Mouse (Mus musculus) cortical plate, adult 2 months (tissue): ENCODE measurements at regions not wholly inside any gene's neighbourhood (a gene's known extent, or its start where the extent isn't known, plus 50 kb on each side); places are given as distances from the start of the nearest gene placed in this dataset.

ENCODE experiments used
- H3K27ac ChIP-seq: fragments of 200-500 bp; 2 replicates; pipeline ENCODE4 v1.5.1; 2012; ENCODE audit warnings: low read length, control low read depth, inconsistent platforms; ENCODE audit not compliant: insufficient read depth
- H3K4me1 ChIP-seq: fragments of 200-500 bp; 2 replicates; pipeline ENCODE4 v1.6.1; 2011; ENCODE audit warnings: low read length; ENCODE audit not compliant: control insufficient read depth, insufficient read depth
- H3K4me3 ChIP-seq: fragments of 200-500 bp; 2 replicates; pipeline ENCODE4 v1.5.1; 2011; ENCODE audit warnings: mild to moderate bottlenecking, low read length, control low read depth; ENCODE audit not compliant: insufficient read depth
- CTCF ChIP-seq: fragments of 200-500 bp; IDR thresholded peaks from 2 replicates; pipeline ENCODE4 v1.5.1; 2011; ENCODE audit warnings: mild to moderate bottlenecking, control low read depth, low read length; ENCODE audit not compliant: insufficient read depth; ENCODE audit errors: extremely low read depth
- POLR2A ChIP-seq: fragments of 200-500 bp; IDR thresholded peaks from 2 replicates; pipeline ENCODE4 v1.6.1; 2011; ENCODE audit warnings: mild to moderate bottlenecking, low read length, control low read depth; ENCODE audit not compliant: insufficient read depth; ENCODE audit errors: extremely low read depth

GRCm38 (mm10) chr9:120690961-120691941 lies 120.0 kb downstream of the Rpl14 start:
- TF ChIP-seq CTCF (no peak), POLR2A (no peak)
- H3K27ac ChIP-seq = peak overlapping the region; percentile 49
- H3K4me3 ChIP-seq = no peak overlapping the region
- no peaks in the 10 kb centered on the region; the same call in none of the 2 replicates for H3K4me1 ChIP-seq

GRCm38 (mm10) chr9:120691971-120692401 lies 120.7 kb downstream of the Rpl14 start:
- H3K4me3 ChIP-seq = no peak overlapping the region
- TF ChIP-seq CTCF (no peak), POLR2A (no peak)

GRCm38 (mm10) chr9:120694457-120694856 lies 123.2 kb downstream of the Rpl14 start:
- H3K4me3 ChIP-seq = no peak overlapping the region
- H3K27ac ChIP-seq = no peak overlapping the region
- TF ChIP-seq CTCF = no peak
- TF ChIP-seq POLR2A = no peak
- H3K4me1 ChIP-seq = no peaks in the 10 kb centered on the region; the same call in none of the 2 replicates

More at GRCm38 (mm10) chr9:120691971-120692401, 120.7 kb downstream of the Rpl14 start:
- Histone ChIP-seq H3K27ac (no peak overlapping the region), H3K4me1 (no peaks in the 10 kb centered on the region; the same call in none of the 2 replicates)

- no peaks in the 10 kb centered on the region for H3K4me1 ChIP-seq
- H3K27ac ChIP-seq = no peak overlapping the region
- H3K4me3 ChIP-seq = no peak overlapping the region
- TF ChIP-seq CTCF (no peak), POLR2A (no peak)
Measured at GRCm38 (mm10) chr9:120695966-120696365, 124.7 kb downstream of the Rpl14 start.

GRCm38 (mm10) chr9:120697749-120698148 lies 126.5 kb downstream of the Rpl14 start:
- H3K27ac ChIP-seq = no peak overlapping the region
- H3K4me1 ChIP-seq = no peaks in the 10 kb centered on the region
- TF ChIP-seq CTCF = no peak
- TF ChIP-seq POLR2A = no peak
- no peak overlapping the region for H3K4me3 ChIP-seq

GRCm38 (mm10) chr9:120699781-120700180 lies 128.5 kb downstream of the Rpl14 start:
- 0 out of 2 replicates have a peak, but pooled peaks cover 2% of the 10 kb centered on the region for H3K4me1 ChIP-seq
- TF ChIP-seq POLR2A = no peak
- TF ChIP-seq CTCF = no peak
- no peak overlapping the region for H3K4me3 ChIP-seq
- H3K27ac ChIP-seq = no peak overlapping the region

GRCm38 (mm10) chr9:120702836-120703235 lies 131.6 kb downstream of the Rpl14 start:
- TF ChIP-seq CTCF (no peak), POLR2A (no peak)
- Histone ChIP-seq H3K4me3 (no peak overlapping the region), H3K27ac (no peak overlapping the region)

GRCm38 (mm10) chr9:120703291-120703930 lies 132.2 kb downstream of the Rpl14 start:
- Histone ChIP-seq H3K27ac (no peak overlapping the region), H3K4me1 (peaks cover 4% of the 10 kb centered on the region), H3K4me3 (no peak overlapping the region)
- TF ChIP-seq POLR2A = no peak
- TF ChIP-seq CTCF = no peak

More at GRCm38 (mm10) chr9:120702836-120703235, 131.6 kb downstream of the Rpl14 start:
- H3K4me1 ChIP-seq = 0 out of 2 replicates have a peak, but pooled peaks cover 2% of the 10 kb centered on the region

GRCm38 (mm10) chr9:120706562-120707198 lies 135.4 kb downstream of the Rpl14 start:
- Histone ChIP-seq H3K27ac (no peak overlapping the region), H3K4me3 (no peak overlapping the region), H3K4me1 (peaks cover 6% of the 10 kb centered on the region)
- TF ChIP-seq POLR2A (no peak), CTCF (no peak)

GRCm38 (mm10) chr9:120708507-120708906 lies 137.3 kb downstream of the Rpl14 start:
- Histone ChIP-seq H3K27ac (no peak overlapping the region), H3K4me1 (peaks cover 4% of the 10 kb centered on the region), H3K4me3 (no peak overlapping the region; the same call in 1 of the 2 replicates)
- TF ChIP-seq CTCF (no peak), POLR2A (no peak)
